Mouse (Mus musculus): Measurements from ENCODE around the gene Atp5c1. TPM values are rescaled to one million over a fixed set of nuclear protein-coding genes. Genes with fewer than 3 reads are reported as not detected.

Gene Atp5c1
- polyA plus RNA-seq, 1 experiment from 2014 or later, result 529 TPM

Other genes with a start within 250 kb of the Atp5c1 start
- gene 4930412O13Rik, start 199.3 kb downstream of the Atp5c1 start, polyA plus RNA-seq (2015; fragmentation: Nextera tagmentation; extraction: Ambion mirVana), result 1.1 and 2.5 TPM in 2 replicates
- 1.4 and 2.7 TPM in 2 replicates for gene 9230102O04Rik, start 191.0 kb downstream of the Atp5c1 start, polyA plus RNA-seq (2015; fragmentation: Nextera tagmentation; extraction: Ambion mirVana)
- gene Gata3, start 190.5 kb downstream of the Atp5c1 start, polyA plus RNA-seq (2015; fragmentation: Nextera tagmentation; extraction: Ambion mirVana), result 32.3 and 59.4 TPM in 2 replicates
- 15.0 and 16.6 TPM in 2 replicates for gene Taf3, start 31.9 kb downstream of the Atp5c1 start, polyA plus RNA-seq (2015; fragmentation: Nextera tagmentation; extraction: Ambion mirVana)
- gene Kin, start 83 bp upstream of the Atp5c1 start, polyA plus RNA-seq (2015; fragmentation: Nextera tagmentation; extraction: Ambion mirVana), result 37.6 and 39.0 TPM in 2 replicates
- gene Itih2, start 50.9 kb upstream of the Atp5c1 start, polyA plus RNA-seq (2015; fragmentation: Nextera tagmentation; extraction: Ambion mirVana), result 1.5 and 1.7 TPM in 2 replicates
- gene Itih5, start 73.1 kb upstream of the Atp5c1 start, polyA plus RNA-seq (2015; fragmentation: Nextera tagmentation; extraction: Ambion mirVana), result 7.2 and 7.6 TPM in 2 replicates